Mouse (Mus musculus) embryonic fibroblast, embryonic 13.5 days (primary cell): ENCODE measurements around the gene Crocc.

ENCODE experiments used
- CTCF ChIP-seq: IDR thresholded peaks from 2 replicates; pipeline ENCODE4 v1.5.1; 2011; ENCODE audit warnings: mild to moderate bottlenecking, control low read depth, low read length, moderate library complexity, borderline replicate concordance; ENCODE audit not compliant: insufficient read depth
- POLR2A ChIP-seq: IDR thresholded peaks from 2 replicates; pipeline ENCODE4 v1.6.1; 2011; ENCODE audit warnings: low read depth, mild to moderate bottlenecking, control low read depth, low read length, moderate library complexity

- TF ChIP-seq CTCF = peak; percentile 42; the same call in 1 of the 2 replicates
- no peak for TF ChIP-seq POLR2A
Observed at GRCm38 (mm10) chr4:141005983-141006382, 54.4 kb downstream of the Crocc start.
